Mouse (Mus musculus): ENCODE measurements around the gene Clcnka. TPM values are rescaled to one million over a fixed set of nuclear protein-coding genes. Genes with fewer than 3 reads are reported as not detected.

Gene Clcnka
- total RNA-seq, 2 experiments from 2014 or later, result 1.6 to 2.6 TPM

- no peak for DNase-seq (ENCODE audit: low spot score in 2 of 2)
Measured at GRCm38 (mm10) chr4:141335263-141335796, 63.2 kb downstream of the Clcnka start.

DNA sequence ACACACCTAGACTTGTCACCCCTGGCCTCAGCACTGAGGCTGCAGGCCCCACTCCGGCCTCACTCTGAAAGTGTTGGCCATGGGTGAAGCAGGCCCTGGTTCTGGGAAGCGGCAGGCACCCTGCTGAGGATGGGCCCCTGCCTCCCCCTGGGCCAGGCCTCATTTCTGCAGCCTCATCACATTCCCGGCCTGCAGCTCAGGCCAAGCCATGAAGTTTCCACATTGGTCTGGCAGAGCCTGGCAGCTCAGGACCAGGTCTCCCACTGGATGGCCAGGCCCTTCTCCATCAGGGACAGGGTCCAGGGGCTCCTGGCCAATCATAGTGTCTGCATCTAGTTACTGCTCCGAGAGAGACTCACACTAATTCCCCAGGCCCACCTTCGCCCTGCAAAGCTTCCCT is 63.8 kb downstream of the Clcnka start:
- DNase-seq (ENCODE audit: low spot score in 2 of 2), result no peak

Small RNA genes lying within 50 kb of the gene (microRNA-seq; reads per million reads assigned to microRNA genes)
- not detected for gene Gm25690

Other genes with a start within 250 kb of the Clcnka start
- gene Rsg1, start 184.8 kb downstream of the Clcnka start, total RNA-seq (2021), result 1 to 10 TPM; 1.1 to 1.3 TPM
- gene Arhgef19, start 159.2 kb downstream of the Clcnka start, total RNA-seq (2021), result 1 to 10 TPM; 3.0 to 4.7 TPM
- gene Epha2, start 97.5 kb downstream of the Clcnka start, total RNA-seq (2021), result 1 to 10 TPM; 3.7 to 4.7 TPM
- under 1 TPM in 1 of 2 experiments, not detected in 1; 0.25 TPM for gene Fam131c, start 30.5 kb downstream of the Clcnka start, total RNA-seq (2021)
- gene Clcnkb, start 17.3 kb upstream of the Clcnka start, total RNA-seq (2021), result under 1 TPM; 0.34 to 0.88 TPM
- 100 to 1,000 TPM; 154 to 183 TPM for gene Hspb7, start 22.1 kb upstream of the Clcnka start, total RNA-seq (2021)
- not detected for gene Srarp, start 37.4 kb upstream of the Clcnka start, total RNA-seq (2021)
- 10 to 100 TPM; 19.9 to 21.2 TPM for gene Zbtb17, start 45.9 kb upstream of the Clcnka start, total RNA-seq (2021)
- gene Spen, start 139.9 kb upstream of the Clcnka start, total RNA-seq (2021), result 10 to 100 TPM; 32.7 to 32.9 TPM
- gene Fblim1, start 207.4 kb upstream of the Clcnka start, total RNA-seq (2021), result 10 to 100 TPM in 1 of 2 experiments, 1 to 10 TPM in 1; 7.4 to 10.6 TPM
- 1 to 10 TPM; 3.5 to 4.3 TPM for gene Tmem82, start 219.9 kb upstream of the Clcnka start, total RNA-seq (2021)
- gene Slc25a34, start 225.1 kb upstream of the Clcnka start, total RNA-seq (2021), result 10 to 100 TPM; 21.4 to 26.7 TPM